Mouse (Mus musculus) intestine, postnatal 0 days (tissue): ENCODE measurements at regions not wholly inside any gene's neighbourhood (a gene's known extent, or its start where the extent isn't known, plus 50 kb on each side); places are given as distances from the start of the nearest gene placed in this dataset.

Experiments
- ATAC-seq: fragments of 200-750 bp; cut with Nextera tagmentation; 2 replicates; pipeline ENCODE4 v1.8.0; 2017; ENCODE audit warnings: mild to moderate bottlenecking, moderate TSS enrichment, moderate library complexity
- H3K27ac ChIP-seq: fragments of 300-500 bp; sonication (generic); 2 replicates; pipeline ENCODE4 v1.5.1; 2014; ENCODE audit warnings: mild to moderate bottlenecking, low read depth, low read length, moderate library complexity
- H3K27me3 ChIP-seq: fragments of 300-500 bp; sonication (generic); replicated peaks from 2 replicates; pipeline ENCODE4 v1.6.1; 2014; ENCODE audit warnings: low read length, mixed read lengths; ENCODE audit not compliant: control insufficient read depth, insufficient read depth
- H3K36me3 ChIP-seq: fragments of 300-500 bp; sonication (generic); 2 replicates; pipeline ENCODE4 v1.6.1; 2014; ENCODE audit warnings: mild to moderate bottlenecking, moderate library complexity; ENCODE audit not compliant: control insufficient read depth, insufficient read depth
- H3K4me1 ChIP-seq: fragments of 300-500 bp; sonication (generic); replicated peaks from 2 replicates; pipeline ENCODE4 v1.6.1; 2014; ENCODE audit warnings: antibody characterized with exemption, low read length, mixed read lengths; ENCODE audit not compliant: control insufficient read depth, insufficient read depth
- H3K4me2 ChIP-seq: fragments of 300-500 bp; sonication (generic); replicated peaks from 2 replicates; pipeline ENCODE4 v1.6.1; 2014; ENCODE audit warnings: low read depth, mild to moderate bottlenecking, moderate library complexity
- H3K4me3 ChIP-seq: fragments of 300-500 bp; sonication (generic); 2 replicates; pipeline ENCODE4 v1.5.1; 2014; ENCODE audit warnings: low read depth, low read length
- H3K9ac ChIP-seq: fragments of 300-500 bp; sonication (generic); 2 replicates; pipeline ENCODE4 v1.6.1; 2014; ENCODE audit warnings: mild to moderate bottlenecking, low read depth, low read length
- H3K9me3 ChIP-seq: fragments of 300-500 bp; sonication (generic); 2 replicates; pipeline ENCODE4 v1.6.1; 2016; ENCODE audit warnings: mixed run types; ENCODE audit not compliant: control insufficient read depth
- CTCF ChIP-seq: sonication (generic); IDR thresholded peaks from 2 replicates; pipeline ENCODE4 v1.5.1; 2016; ENCODE audit warnings: low read depth, mild to moderate bottlenecking, control low read depth, antibody characterized with exemption, moderate library complexity
- WGBS: fragments of 180-500 bp; shearing (Covaris S2); extraction: QIAGEN DNeasy Blood & Tissue Kit; methylation state at CpG from one replicate; pipeline ENCODE4 v1.1.7; 2014; 5-methylcytosine and 5-hydroxymethylcytosine counted together
- microRNA-seq: library from miRNA; unstranded; fragments of <30 nt; microRNA quantifications from one replicate; pipeline ENCODE4, GENCODE M21; 2016

GRCm38 (mm10) chr10:126249176-126249575 is 283.2 kb downstream of the Lrig3 start:
- Histone ChIP-seq H3K27ac (no peak overlapping the region), H3K4me3 (no peak overlapping the region), H3K36me3 (no peaks in the 10 kb centered on the region), H3K4me2 (no peak overlapping the region), H3K27me3 (no peaks in the 10 kb centered on the region), H3K4me1 (no peaks in the 10 kb centered on the region), H3K9ac (no peak overlapping the region), H3K9me3 (no peaks in the 10 kb centered on the region)
- no peak for TF ChIP-seq CTCF
- 92% methylated on average over 12 of the region's 12 CpGs for WGBS
- ATAC-seq = no peak

- 93% methylated on average over 7 of the region's 7 CpGs for WGBS
- H3K4me1 ChIP-seq = no peaks in the 10 kb centered on the region
- H3K4me2 ChIP-seq = no peak overlapping the region
- H3K36me3 ChIP-seq = no peaks in the 10 kb centered on the region
- no peak for ATAC-seq
- no peak overlapping the region for H3K27ac ChIP-seq
- TF ChIP-seq CTCF = no peak
- no peak overlapping the region for H3K9ac ChIP-seq
- H3K4me3 ChIP-seq = no peak overlapping the region
- H3K9me3 ChIP-seq = no peaks in the 10 kb centered on the region
- H3K27me3 ChIP-seq = no peaks in the 10 kb centered on the region
These were observed 277.1 kb downstream of the Lrig3 start for GRCm38 (mm10) chr10:126243051-126243450.

DNA sequence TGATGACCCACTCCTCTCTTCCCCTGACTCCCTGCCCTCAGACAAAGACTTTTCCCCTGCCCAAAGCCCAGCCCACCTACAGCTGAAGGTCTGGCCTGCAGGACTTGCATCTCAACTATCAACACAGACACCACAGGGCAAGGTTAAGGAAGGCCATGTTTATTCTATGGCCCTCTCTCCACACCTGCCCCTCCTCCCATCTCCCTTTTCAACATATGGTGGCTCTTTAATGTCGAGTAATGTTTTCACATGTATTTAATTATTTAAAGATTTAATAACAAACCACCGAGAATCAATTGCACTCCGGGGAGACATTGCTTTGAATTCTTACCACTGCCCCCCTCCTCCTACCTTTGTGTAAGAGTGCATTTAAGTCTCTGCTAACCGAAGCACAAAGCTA is 273.6 kb downstream of the Lrig3 start:
- Histone ChIP-seq H3K27ac (no peak overlapping the region), H3K4me2 (no peak overlapping the region), H3K27me3 (no peaks in the 10 kb centered on the region), H3K4me3 (no peak overlapping the region), H3K9ac (no peak overlapping the region), H3K9me3 (no peaks in the 10 kb centered on the region), H3K36me3 (no peaks in the 10 kb centered on the region), H3K4me1 (no peaks in the 10 kb centered on the region)
- 46% methylated on average over 4 of the region's 4 CpGs for WGBS
- no peak for ATAC-seq
- TF ChIP-seq CTCF = no peak

Small RNAs in the stretch of these regions (microRNA-seq; reads per million reads assigned to microRNA genes)
- gene Mir378d = 19.0 reads per million, percentile 27 among the genes with 10 or more reads in this experiment
